In genomic region chr1:39318870-39319269, GRCm38 (mm10) we compare ENCODE assay signal across 30 mouse cellular contexts. TPM values are rescaled to one million over a fixed set of nuclear protein-coding genes. Genes with fewer than 3 reads are reported as not detected.
A peak's percentile ranks its signal among the peaks of the same experiment; 100 is the strongest.
DNase-seq lines count a peak whose midpoint lies in the region; ATAC-seq and TF ChIP-seq lines count a peak whose summit lies in the region.
"Had no signal": no experiment of that assay in that cellular context is flagged by ENCODE, and none has a peak within 500 bp of the region (broad histone marks: within the 10 kb centered on the region; RNA-seq: fewer than 3 reads in every experiment).

No protein-coding gene starts in this region.

- no peaks in the 10 kb centered on the region for H3K36me3 ChIP-seq in limb, embryonic 15.5 days
- H3K36me3 ChIP-seq: G1E; heart, embryonic 12.5 days; liver, embryonic 15.5 days; midbrain, embryonic 13.5 days; neural tube, embryonic 13.5 days had no signal

- intact Hi-C loops in left cerebral cortex, adult 2 months (cut with DNase I): loop anchor here (5.0 kb wide), 2 partner anchors 127 to 222 kb away; partner anchors contain the start of gene Npas2
- intact Hi-C loops in left cerebral cortex, postnatal 4 days (cut with DNase I): loop anchor here (10.0 kb wide), 1 partner anchor 124 kb away; the partner anchor contains the start of gene Npas2
- intact Hi-C loops in gastrocnemius, adult 2 months (cut with DNase I): loop anchor here (5.0 kb wide), 1 partner anchor 37 kb away; no protein-coding TSS in a partner anchor

- no peak overlapping the region for H3K4me3 ChIP-seq in left cerebral cortex, adult 2 months
- no peak overlapping the region for H3K4me3 ChIP-seq in limb, embryonic 15.5 days
- no peak overlapping the region for H3K4me3 ChIP-seq in gastrocnemius, adult 2 months
- H3K4me3 ChIP-seq: erythroblast, embryonic 14.5 days; heart, adult 2 months; heart, embryonic 12.5 days; liver, embryonic 15.5 days; midbrain, embryonic 13.5 days; neural tube, embryonic 13.5 days had no signal

- H3K9me3 ChIP-seq in limb, embryonic 15.5 days: no peaks in the 10 kb centered on the region
- H3K9me3 ChIP-seq: G1E; heart, embryonic 12.5 days; liver, embryonic 15.5 days; midbrain, embryonic 13.5 days; neural tube, embryonic 13.5 days had no signal

- H3K4me2 ChIP-seq in limb, embryonic 15.5 days: no peak overlapping the region
- H3K4me2 ChIP-seq: heart, embryonic 12.5 days; hindbrain, embryonic 14.5 days; liver, embryonic 15.5 days; midbrain, embryonic 13.5 days; neural tube, embryonic 13.5 days had no signal

- H3K27me3 ChIP-seq in limb, embryonic 15.5 days: no peaks in the 10 kb centered on the region
- H3K27me3 ChIP-seq: heart, embryonic 12.5 days; liver, embryonic 15.5 days; neural tube, embryonic 13.5 days; Patski had no signal

- peak; percentile 83 for ATAC-seq in frontal cortex, adult (ENCODE audit: low TSS enrichment)
- ATAC-seq in limb, embryonic 15.5 days (ENCODE audit: insufficient number of reproducible peaks, low FRiP score, low TSS enrichment, low read depth): no peak
- ATAC-seq: forebrain, embryonic 16.5 days; inflammation-experienced regulatory T-cells, adult 6 months; midbrain, embryonic 13.5 days; Patski had no signal

- peak overlapping the region; percentile 83 for H3K27ac ChIP-seq in left cerebral cortex, adult 2 months
- H3K27ac ChIP-seq in limb, embryonic 15.5 days: peak overlapping the region; percentile 76
- no peak overlapping the region for H3K27ac ChIP-seq in gastrocnemius, adult 2 months
- H3K27ac ChIP-seq: heart, adult 2 months; hindbrain, embryonic 14.5 days; liver, embryonic 15.5 days; macrophage; midbrain, embryonic 13.5 days; neural tube, embryonic 13.5 days had no signal

- 47% methylated on average over 7 of the region's 7 CpGs for WGBS in limb, embryonic 15.5 days

- no peak for DNase-seq in frontal cortex, postnatal 14 days (ENCODE audit: low spot score in 2 of 2)
- peak; percentile 33 to 36 for DNase-seq in left cerebral cortex, adult 2 months (ENCODE audit: extremely low spot score in 1 of 2, low spot score in 2 of 2)
- DNase-seq in left cerebral cortex, postnatal 4 days: no peak
- DNase-seq in right cerebral cortex, adult 2 months (ENCODE audit: low spot score in 2 of 2): peak; percentile 49 to 59
- DNase-seq in right cerebral cortex, postnatal 25 days: no peak
- DNase-seq in gastrocnemius, adult 2 months: no peak
- DNase-seq: adrenal gland, postnatal 10 days; cerebellum, adult 18-20 months; cerebellum, postnatal 10 days; gastrocnemius, postnatal 36 days; heart, adult 2 months; heart, postnatal 4 days; kidney, adult 11 months; kidney, postnatal 14 days; layer of hippocampus, postnatal 36 days; thymus, adult 18-20 months; thymus, postnatal 25 days had no signal

- TF ChIP-seq CTCF in left cerebral cortex, adult 2 months (IDR thresholded peaks at IDR 0.05): no peak
- TF ChIP-seq CTCF in gastrocnemius, adult 2 months (IDR thresholded peaks at IDR 0.05): no peak

- H3K9ac ChIP-seq in limb, embryonic 15.5 days: no peak overlapping the region
- H3K9ac ChIP-seq: heart, embryonic 12.5 days; hindbrain, embryonic 14.5 days; liver, embryonic 15.5 days; midbrain, embryonic 13.5 days; neural tube, embryonic 13.5 days had no signal

- H3K4me1 ChIP-seq in limb, embryonic 15.5 days: peaks cover 34% of the 10 kb centered on the region
- H3K4me1 ChIP-seq: heart, embryonic 12.5 days; liver, embryonic 15.5 days; midbrain, embryonic 13.5 days had no signal

RNA-seq across cellular contexts. Expression of gene Rpl31, which starts 48.8 kb away (rescaled TPM):
- 100 to 1,000 TPM; 457 to 494 TPM for total RNA-seq in left cerebral cortex, adult 2 months (2021)
- 100 to 1,000 TPM; 682 to 756 TPM for total RNA-seq in left cerebral cortex, postnatal 4 days (2021)
- 393 and 551 TPM in 2 replicates for polyA plus RNA-seq in limb, embryonic 15.5 days (2015; fragmentation: Nextera tagmentation; extraction: Ambion mirVana)
- total RNA-seq in gastrocnemius, adult 2 months (2021): 100 to 1,000 TPM; 512 to 578 TPM

Comparison
In these comparisons a context has a peak if more than half of its experiments do, and no peak if none do; other contexts are left out.
1. DNase-seq: peak in left cerebral cortex, adult 2 months (2 of 2) and right cerebral cortex, adult 2 months (2 of 2); none in frontal cortex, postnatal 14 days (0 of 2), left cerebral cortex, postnatal 4 days (single experiment), right cerebral cortex, postnatal 25 days (single experiment) and gastrocnemius, adult 2 months (single experiment).